23 mouse cellular contexts compared by ENCODE assay signal in genomic region chr1:61121480-61121879, GRCm38 (mm10).
"Had no signal": no experiment of that assay in that cellular context is flagged by ENCODE, and none has a peak within 500 bp of the region (broad histone marks: within the 10 kb centered on the region; RNA-seq: fewer than 3 reads in every experiment).

No protein-coding gene starts in this region.

- H3K9ac ChIP-seq: heart, embryonic 12.5 days; hindbrain, embryonic 13.5 days; kidney, embryonic 15.5 days; limb, embryonic 13.5 days; limb, embryonic 15.5 days; liver, embryonic 12.5 days; liver, embryonic 14.5 days had no signal

- H3K36me3 ChIP-seq: heart, embryonic 10.5 days; heart, embryonic 12.5 days; hindbrain, embryonic 13.5 days; kidney, embryonic 15.5 days; limb, embryonic 13.5 days; limb, embryonic 15.5 days; liver, embryonic 12.5 days had no signal

- H3K9me3 ChIP-seq: heart, embryonic 10.5 days; heart, embryonic 12.5 days; hindbrain, embryonic 13.5 days; kidney, embryonic 15.5 days; limb, embryonic 13.5 days; limb, embryonic 15.5 days; liver, embryonic 12.5 days had no signal

- H3K27ac ChIP-seq: heart, embryonic 10.5 days; hindbrain, embryonic 13.5 days; kidney, embryonic 15.5 days; kidney, postnatal 0 days; limb, embryonic 13.5 days; limb, embryonic 15.5 days; liver, embryonic 12.5 days; liver, embryonic 14.5 days had no signal

- DNase-seq: gastrocnemius, postnatal 14 days; gastrocnemius, postnatal 36 days; heart, adult 18-20 months; heart, postnatal 10 days; kidney, adult 11 months; kidney, adult 2 months; kidney, adult 9 months; kidney, postnatal 14 days; kidney, postnatal 36 days; layer of hippocampus, adult 9-11 months; layer of hippocampus, postnatal 36 days; left cerebral cortex, postnatal 4 days had no signal

- H3K4me3 ChIP-seq: heart, embryonic 10.5 days; heart, embryonic 12.5 days; hindbrain, embryonic 13.5 days; kidney, embryonic 15.5 days; limb, embryonic 13.5 days; limb, embryonic 15.5 days; liver, embryonic 12.5 days had no signal

- H3K4me2 ChIP-seq: heart, embryonic 12.5 days; hindbrain, embryonic 13.5 days; kidney, embryonic 15.5 days; limb, embryonic 13.5 days; limb, embryonic 15.5 days; liver, embryonic 12.5 days had no signal

- ATAC-seq: hindbrain, embryonic 16.5 days; intestine, embryonic 16.5 days; liver, embryonic 12.5 days had no signal

- H3K4me1 ChIP-seq: heart, embryonic 10.5 days; kidney, embryonic 15.5 days; limb, embryonic 15.5 days; liver, embryonic 12.5 days had no signal

- H3K27me3 ChIP-seq: heart, embryonic 12.5 days; hindbrain, embryonic 13.5 days; kidney, embryonic 15.5 days; limb, embryonic 13.5 days; limb, embryonic 15.5 days; liver, embryonic 12.5 days had no signal
